Mouse (Mus musculus): ENCODE measurements around the gene Fancc.
"Not testable (repeated sequence)": the region's sequence is repeated elsewhere in the genome, so short reads cannot be mapped to it uniquely, and the experiment has no call there.

Fancc gene

GRCm38 (mm10) chr13:63317681-63318104 lies 179.4 kb downstream of the Fancc start:
- no peak for DNase-seq (ENCODE audit: low read depth, low spot score)

- no peak for DNase-seq (ENCODE audit: low read depth, low spot score)
Observed at GRCm38 (mm10) chr13:63316407-63316806, 180.7 kb downstream of the Fancc start.

- no peak for DNase-seq (ENCODE audit: low read depth, low spot score)
Observed at GRCm38 (mm10) chr13:63315777-63316176, 181.3 kb downstream of the Fancc start.

GRCm38 (mm10) chr13:63315111-63315510 lies 182.0 kb downstream of the Fancc start:
- DNase-seq (ENCODE audit: low read depth, low spot score), result not testable (repeated sequence)

- no peak for DNase-seq (ENCODE audit: low read depth, low spot score)
Observed at GRCm38 (mm10) chr13:63314608-63314920, 182.5 kb downstream of the Fancc start.

- no peak for DNase-seq (ENCODE audit: low read depth, low spot score)
Observed at GRCm38 (mm10) chr13:63313748-63314607, 183.1 kb downstream of the Fancc start.

- no peak for DNase-seq (ENCODE audit: low read depth, low spot score)
Observed at GRCm38 (mm10) chr13:63313247-63313646, 183.8 kb downstream of the Fancc start.

- no peak for DNase-seq (ENCODE audit: low read depth, low spot score)
Observed at GRCm38 (mm10) chr13:63311156-63311555, 185.9 kb downstream of the Fancc start.

- no peak for DNase-seq (ENCODE audit: low read depth, low spot score)
Observed at GRCm38 (mm10) chr13:63309563-63309962, 187.5 kb downstream of the Fancc start.

- DNase-seq (ENCODE audit: low read depth, low spot score), result no peak
Observed at GRCm38 (mm10) chr13:63306768-63307167, 190.3 kb downstream of the Fancc start.

- DNase-seq (ENCODE audit: low read depth, low spot score), result no peak
Observed at GRCm38 (mm10) chr13:63305160-63306011, 191.7 kb downstream of the Fancc start.

GRCm38 (mm10) chr13:63304799-63305159 lies 192.3 kb downstream of the Fancc start:
- DNase-seq (ENCODE audit: low read depth, low spot score), result no peak

GRCm38 (mm10) chr13:63304124-63304792 lies 192.8 kb downstream of the Fancc start:
- DNase-seq (ENCODE audit: low read depth, low spot score), result no peak

- no peak for DNase-seq (ENCODE audit: low read depth, low spot score)
Observed at GRCm38 (mm10) chr13:63302381-63302780, 194.7 kb downstream of the Fancc start.

GRCm38 (mm10) chr13:63301764-63302209 lies 195.3 kb downstream of the Fancc start:
- no peak for DNase-seq (ENCODE audit: low read depth, low spot score)

- DNase-seq (ENCODE audit: low read depth, low spot score), result peak; percentile 43
Observed at GRCm38 (mm10) chr13:63300929-63301328, 196.1 kb downstream of the Fancc start.

GRCm38 (mm10) chr13:63298931-63299330 lies 198.1 kb downstream of the Fancc start:
- no peak for DNase-seq (ENCODE audit: low read depth, low spot score)

- no peak for DNase-seq (ENCODE audit: low read depth, low spot score)
Observed at GRCm38 (mm10) chr13:63297933-63298332, 199.1 kb downstream of the Fancc start.

GRCm38 (mm10) chr13:63297003-63297402 lies 200.1 kb downstream of the Fancc start:
- DNase-seq (ENCODE audit: low read depth, low spot score), result no peak

GRCm38 (mm10) chr13:63296300-63296699 lies 200.8 kb downstream of the Fancc start:
- DNase-seq (ENCODE audit: low read depth, low spot score), result no peak

GRCm38 (mm10) chr13:63294359-63295193 lies 202.5 kb downstream of the Fancc start:
- DNase-seq (ENCODE audit: low read depth, low spot score), result peak; percentile 89

Measured in R1 (cell line).